Mouse (Mus musculus) myocyte (in vitro differentiated cells): ENCODE data around the gene Vasn.

Source experiments
- E2F4 ChIP-seq: IDR thresholded peaks from one replicate; pipeline ENCODE4 v1.6.1; 2011; ENCODE audit warnings: mild to moderate bottlenecking, control low read depth, moderate library complexity; ENCODE audit not compliant: insufficient read depth
- MAX ChIP-seq: IDR thresholded peaks from one replicate; pipeline ENCODE4 v1.6.1; 2011; ENCODE audit warnings: low read depth, mild to moderate bottlenecking, control low read depth
- MYOD1 ChIP-seq, 3 experiments: IDR thresholded peaks; one replicate each; pipeline ENCODE4 v1.6.1; 2011; ENCODE audit warnings: control low read depth in 2 of 3, low read depth in 2 of 3, mild to moderate bottlenecking in 2 of 3, moderate library complexity in 1 of 3; ENCODE audit not compliant: insufficient read length in 2 of 3, control insufficient read depth in 1 of 3
- MYOG ChIP-seq, 3 experiments: IDR thresholded peaks; one replicate each; pipeline ENCODE4 v1.6.1; 2011; ENCODE audit warnings: control low read depth in 2 of 3, low read depth in 2 of 3, mild to moderate bottlenecking in 2 of 3; ENCODE audit not compliant: insufficient read length in 2 of 3, control insufficient read depth in 1 of 3, insufficient read depth in 1 of 3
- POLR2A ChIP-seq: IDR thresholded peaks from one replicate; pipeline ENCODE4 v1.6.1; 2011; ENCODE audit warnings: low read depth, mild to moderate bottlenecking, control low read depth, moderate library complexity; ENCODE audit not compliant: insufficient read length
- POLR2AphosphoS2 ChIP-seq: IDR thresholded peaks from one replicate; pipeline ENCODE4 v1.6.1; 2011; ENCODE audit warnings: low read depth, control low read depth; ENCODE audit not compliant: insufficient read length
- REST ChIP-seq: IDR thresholded peaks from one replicate; pipeline ENCODE4 v1.6.1; 2011; ENCODE audit warnings: mild to moderate bottlenecking, control low read depth, moderate library complexity; ENCODE audit not compliant: insufficient read depth, insufficient read length
- SRF ChIP-seq: IDR thresholded peaks from one replicate; pipeline ENCODE4 v1.6.1; 2011; ENCODE audit warnings: low read depth; ENCODE audit not compliant: control insufficient read depth, insufficient read length
- TCF12 ChIP-seq: IDR thresholded peaks from one replicate; pipeline ENCODE4 v1.6.1; 2011; ENCODE audit warnings: mild to moderate bottlenecking, control low read depth; ENCODE audit not compliant: poor library complexity, insufficient read depth, severe bottlenecking
- USF1 ChIP-seq: IDR thresholded peaks from one replicate; pipeline ENCODE4 v1.6.1; 2011; ENCODE audit warnings: low read depth, mild to moderate bottlenecking, control low read depth, moderate library complexity

GRCm38 (mm10) chr16:4600701-4601310 lies 38.9 kb upstream of the Vasn start:
- TF ChIP-seq MYOG (IDR thresholded peaks at IDR 0.05; ENCODE audit: control insufficient read depth in 1 of 3, insufficient read depth in 1 of 3, insufficient read length in 2 of 3, low read depth in 2 of 3) (no peak), POLR2A (no peak), MAX (no peak), USF1 (no peak), E2F4 (no peak), POLR2AphosphoS2 (no peak), REST (no peak), MYOD1 (IDR thresholded peaks at IDR 0.05; ENCODE audit: control insufficient read depth in 1 of 3, insufficient read length in 2 of 3, low read depth in 2 of 3) (no peak), TCF12 (no peak), SRF (no peak)
